Mouse (Mus musculus) regulatory T cell (primary cell): ENCODE results near the gene AI597479.

Experiments
- in situ Hi-C: fragments of 300-600 bp; cut with MboI, MseI; formaldehyde crosslinking; loops from one replicate; pipeline ENCODE4 v1.15.1; 2025; ENCODE audit warnings: high pct_unique_total_duplicates

Gene AI597479

GRCm38 (mm10) chr1:43159429-43159828, 60.9 kb downstream of the AI597479 start:
- in situ Hi-C loops = no loop called here

- in situ Hi-C loops = no loop called here
Observed at GRCm38 (mm10) chr1:43162394-43162793, 63.9 kb downstream of the AI597479 start.

GRCm38 (mm10) chr1:43163084-43163466, 64.6 kb downstream of the AI597479 start:
- in situ Hi-C loops = no loop called here

- in situ Hi-C loops = no loop called here
Observed at GRCm38 (mm10) chr1:43163467-43164418, 65.2 kb downstream of the AI597479 start.

- in situ Hi-C loops = no loop called here
Observed at GRCm38 (mm10) chr1:43164582-43164981, 66.1 kb downstream of the AI597479 start.
